Mouse (Mus musculus) myocyte (in vitro differentiated cells): Measurements from ENCODE around the gene Zkscan3. TPM values are rescaled to one million over a fixed set of nuclear protein-coding genes. Genes with fewer than 3 reads are reported as not detected.

Source experiments
- H3K27me3 ChIP-seq: one replicate; pipeline ENCODE4 v1.6.1; 2011; ENCODE audit not compliant: control insufficient read depth, insufficient read depth, insufficient read length
- H3K36me3 ChIP-seq: one replicate; pipeline ENCODE4 v1.6.1; 2011; ENCODE audit not compliant: control insufficient read depth, insufficient read depth
- H3K4me2 ChIP-seq: one replicate; pipeline ENCODE4 v1.6.1; 2011; ENCODE audit warnings: low read depth, control low read depth
- H3K4me3 ChIP-seq: one replicate; pipeline ENCODE4 v1.5.1; 2011; ENCODE audit warnings: mild to moderate bottlenecking, control low read depth, moderate library complexity
- H3K79me2 ChIP-seq: one replicate; pipeline ENCODE4 v1.6.1; 2011; ENCODE audit not compliant: control insufficient read depth, insufficient read depth
- H3ac ChIP-seq: one replicate; pipeline ENCODE4 v1.6.1; 2011; ENCODE audit not compliant: control insufficient read depth, insufficient read length
- CEBPB ChIP-seq: IDR thresholded peaks from 2 replicates; pipeline ENCODE4 v1.6.1; 2011; ENCODE audit warnings: mild to moderate bottlenecking, moderate library complexity; ENCODE audit not compliant: poor library complexity, insufficient read depth, severe bottlenecking
- E2F4 ChIP-seq: IDR thresholded peaks from one replicate; pipeline ENCODE4 v1.6.1; 2011; ENCODE audit warnings: mild to moderate bottlenecking, control low read depth, moderate library complexity; ENCODE audit not compliant: insufficient read depth
- MAX ChIP-seq: IDR thresholded peaks from one replicate; pipeline ENCODE4 v1.6.1; 2011; ENCODE audit warnings: low read depth, mild to moderate bottlenecking, control low read depth
- MYOD1 ChIP-seq, 3 experiments: IDR thresholded peaks; one replicate each; pipeline ENCODE4 v1.6.1; 2011; ENCODE audit warnings: control low read depth in 2 of 3, low read depth in 2 of 3, mild to moderate bottlenecking in 2 of 3, moderate library complexity in 1 of 3; ENCODE audit not compliant: insufficient read length in 2 of 3, control insufficient read depth in 1 of 3
- MYOG ChIP-seq, 3 experiments: IDR thresholded peaks; one replicate each; pipeline ENCODE4 v1.6.1; 2011; ENCODE audit warnings: control low read depth in 2 of 3, low read depth in 2 of 3, mild to moderate bottlenecking in 2 of 3; ENCODE audit not compliant: insufficient read length in 2 of 3, control insufficient read depth in 1 of 3, insufficient read depth in 1 of 3
- POLR2A ChIP-seq: IDR thresholded peaks from one replicate; pipeline ENCODE4 v1.6.1; 2011; ENCODE audit warnings: low read depth, mild to moderate bottlenecking, control low read depth, moderate library complexity; ENCODE audit not compliant: insufficient read length
- POLR2AphosphoS2 ChIP-seq: IDR thresholded peaks from one replicate; pipeline ENCODE4 v1.6.1; 2011; ENCODE audit warnings: low read depth, control low read depth; ENCODE audit not compliant: insufficient read length
- REST ChIP-seq: IDR thresholded peaks from one replicate; pipeline ENCODE4 v1.6.1; 2011; ENCODE audit warnings: mild to moderate bottlenecking, control low read depth, moderate library complexity; ENCODE audit not compliant: insufficient read depth, insufficient read length
- SRF ChIP-seq: IDR thresholded peaks from one replicate; pipeline ENCODE4 v1.6.1; 2011; ENCODE audit warnings: low read depth; ENCODE audit not compliant: control insufficient read depth, insufficient read length
- TCF12 ChIP-seq: IDR thresholded peaks from one replicate; pipeline ENCODE4 v1.6.1; 2011; ENCODE audit warnings: mild to moderate bottlenecking, control low read depth; ENCODE audit not compliant: poor library complexity, insufficient read depth, severe bottlenecking
- TCF3 ChIP-seq: IDR thresholded peaks from one replicate; pipeline ENCODE4 v1.6.1; 2011; ENCODE audit warnings: low read depth, control low read depth; ENCODE audit not compliant: insufficient read length
- USF1 ChIP-seq: IDR thresholded peaks from one replicate; pipeline ENCODE4 v1.6.1; 2011; ENCODE audit warnings: low read depth, mild to moderate bottlenecking, control low read depth, moderate library complexity
- polyA plus RNA-seq: library from polyadenylated mRNA; unstranded; fragments of >200 nt; fragmentation: generic; extraction: Trizol; gene quantifications from one replicate; pipeline ENCODE4 v1.2.1, GENCODE M21; 2012; ENCODE audit warnings: missing spikeins

Zkscan3 gene
- polyA plus RNA-seq, 1 experiment, result 13.6 TPM

DNA sequence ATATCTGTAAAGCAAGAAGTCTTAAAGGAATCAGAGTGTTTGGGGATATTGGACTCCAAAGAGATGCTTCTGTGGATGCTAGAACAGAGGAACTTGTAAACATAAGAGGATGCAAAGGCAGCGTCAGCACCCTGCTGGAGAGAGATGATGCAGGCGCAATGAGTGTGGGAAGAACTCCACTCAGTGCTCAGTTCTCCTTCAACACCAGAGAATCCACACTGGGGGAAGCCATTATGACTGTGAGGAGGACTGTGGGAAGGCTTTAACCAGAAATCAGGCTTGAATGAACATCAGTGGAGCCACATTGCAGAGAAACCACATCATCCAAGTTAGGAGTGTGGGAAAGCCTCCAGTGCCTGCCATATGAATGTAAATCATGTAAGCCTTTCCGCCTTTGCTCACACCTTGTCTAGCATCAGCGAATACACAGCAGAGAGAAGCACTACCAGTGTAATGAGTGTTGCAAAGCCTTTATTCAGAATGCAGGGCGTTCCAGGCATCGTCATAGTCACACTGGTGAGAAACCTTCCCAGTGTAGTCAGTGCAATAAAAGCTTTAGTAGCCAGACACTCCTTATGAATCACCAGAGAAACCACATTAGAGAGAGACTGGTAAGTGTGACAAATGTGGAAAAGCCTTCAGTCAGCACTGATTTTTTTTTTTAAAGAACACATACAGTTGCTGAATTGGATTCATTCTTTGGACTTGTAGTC is 14.9 kb upstream of the Zkscan3 start:
- peak overlapping the region; percentile 56 for H3K4me2 ChIP-seq

DNA sequence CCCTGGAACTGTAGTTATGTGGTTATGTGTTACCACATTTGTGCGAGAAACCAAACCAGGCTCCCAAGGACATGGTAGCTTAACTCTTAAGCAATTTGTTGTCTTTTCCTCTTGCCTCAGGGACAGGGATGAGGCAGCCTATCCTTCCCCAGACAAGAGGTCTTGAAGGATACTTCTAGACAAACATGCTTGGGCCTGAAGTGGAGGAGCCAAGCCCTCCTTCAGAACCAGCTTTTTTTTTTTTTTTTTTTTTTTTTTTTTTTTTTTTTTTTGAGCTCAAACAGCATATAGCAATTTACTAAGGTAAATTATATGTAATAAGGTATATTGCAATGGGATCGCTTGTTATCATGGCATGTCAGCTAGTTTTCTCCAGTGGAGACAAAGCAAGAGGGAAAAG is 13.2 kb upstream of the Zkscan3 start:
- TF ChIP-seq POLR2AphosphoS2 (no peak), USF1 (no peak), TCF12 (no peak), MAX (no peak), E2F4 (no peak), CEBPB (no peak), MYOD1 (IDR thresholded peaks at IDR 0.05; ENCODE audit: control insufficient read depth in 1 of 3, insufficient read length in 2 of 3, low read depth in 2 of 3) (no peak), POLR2A (no peak), TCF3 (no peak), SRF (no peak), REST (no peak), MYOG (IDR thresholded peaks at IDR 0.05; ENCODE audit: control insufficient read depth in 1 of 3, insufficient read depth in 1 of 3, insufficient read length in 2 of 3, low read depth in 2 of 3) (no peak)
- no peaks in the 10 kb centered on the region for H3K36me3 ChIP-seq
- H3ac ChIP-seq, result no peak overlapping the region
- H3K79me2 ChIP-seq, result no peaks in the 10 kb centered on the region
- H3K27me3 ChIP-seq, result no peaks in the 10 kb centered on the region
- no peak overlapping the region for H3K4me3 ChIP-seq
- no peak overlapping the region for H3K4me2 ChIP-seq

More for the DNA sequence above, 14.9 kb upstream of the Zkscan3 start:
- Histone ChIP-seq H3K36me3 (no peaks in the 10 kb centered on the region), H3ac (no peak overlapping the region), H3K27me3 (no peaks in the 10 kb centered on the region), H3K4me3 (no peak overlapping the region), H3K79me2 (no peaks in the 10 kb centered on the region)
- TF ChIP-seq SRF (no peak), E2F4 (no peak), POLR2A (no peak), MAX (no peak), TCF3 (no peak), MYOD1 (IDR thresholded peaks at IDR 0.05; ENCODE audit: control insufficient read depth in 1 of 3, insufficient read length in 2 of 3, low read depth in 2 of 3) (no peak), USF1 (no peak), POLR2AphosphoS2 (no peak), CEBPB (no peak), MYOG (IDR thresholded peaks at IDR 0.05; ENCODE audit: control insufficient read depth in 1 of 3, insufficient read depth in 1 of 3, insufficient read length in 2 of 3, low read depth in 2 of 3) (no peak), REST (no peak), TCF12 (no peak)

DNA sequence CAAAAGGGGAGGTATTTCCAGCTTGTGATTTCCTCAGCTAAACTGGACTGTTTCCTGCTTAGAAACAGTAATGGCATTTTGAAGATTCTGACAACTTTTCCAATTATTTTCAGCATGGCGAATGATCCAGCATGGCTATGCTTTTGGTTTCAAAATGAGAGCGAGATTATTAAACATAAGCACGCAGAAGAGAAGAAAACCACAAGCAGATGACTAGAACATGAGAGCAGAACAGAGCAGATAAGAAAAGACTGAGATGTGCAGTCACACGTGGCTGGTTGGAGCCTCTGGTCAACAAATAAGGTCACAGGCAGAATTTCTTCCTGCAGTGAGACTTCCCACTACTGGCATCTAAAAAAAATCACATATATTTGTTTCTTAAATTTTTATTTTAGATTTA is 12.7 kb upstream of the Zkscan3 start:
- Histone ChIP-seq H3ac (no peak overlapping the region), H3K79me2 (no peaks in the 10 kb centered on the region), H3K4me2 (no peak overlapping the region), H3K4me3 (no peak overlapping the region), H3K36me3 (no peaks in the 10 kb centered on the region), H3K27me3 (no peaks in the 10 kb centered on the region)
- TF ChIP-seq TCF3 (no peak), POLR2AphosphoS2 (no peak)

DNA sequence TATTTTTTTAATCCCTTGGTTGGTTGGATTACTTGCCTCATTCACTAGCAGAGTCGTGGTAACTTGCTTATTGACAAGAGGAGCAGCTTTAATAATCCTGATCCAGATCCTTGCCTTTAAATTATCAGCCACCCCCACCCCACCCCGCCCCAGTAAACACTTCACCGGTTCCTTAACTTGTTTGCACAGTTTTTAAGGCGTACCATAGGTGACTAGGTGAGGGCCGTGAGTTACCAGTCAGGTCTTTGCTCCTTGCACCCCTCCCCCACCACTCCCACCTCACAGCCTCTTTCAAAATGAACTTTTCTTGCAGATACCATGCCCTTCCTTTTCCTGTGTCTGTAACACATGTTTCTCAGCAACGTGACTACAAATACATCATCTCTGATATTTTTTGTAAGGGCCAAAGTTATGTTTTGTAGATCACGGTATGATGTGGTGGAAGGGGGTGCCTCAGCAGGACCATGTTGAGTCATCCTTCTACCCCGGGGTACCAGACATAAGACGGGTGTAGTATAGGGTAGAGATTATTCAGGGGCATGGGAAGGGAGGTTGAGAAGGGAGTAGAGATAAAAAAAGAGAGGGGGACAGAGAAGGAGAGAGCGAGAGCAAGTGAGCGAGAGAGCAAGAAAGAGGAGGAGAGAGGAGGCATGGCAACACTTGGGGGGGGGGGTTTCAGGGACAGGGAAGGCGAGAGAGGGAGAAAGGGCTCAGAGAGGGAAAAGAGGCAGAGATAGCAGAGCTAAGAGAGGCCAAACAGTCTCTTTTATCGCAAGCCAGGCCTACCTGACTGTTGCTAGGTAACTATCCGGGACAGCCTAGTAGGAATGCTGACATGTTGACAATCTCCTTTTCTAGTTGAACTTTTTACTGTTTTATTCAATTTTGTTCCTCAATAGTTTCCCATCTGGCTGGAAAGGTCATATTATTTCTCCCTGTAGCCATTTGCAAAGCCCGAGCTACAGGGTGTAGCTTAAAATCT is 12.0 kb upstream of the Zkscan3 start:
- no peaks in the 10 kb centered on the region for H3K79me2 ChIP-seq
- no peak for TF ChIP-seq TCF3
- TF ChIP-seq POLR2AphosphoS2, result no peak
- no peak for TF ChIP-seq CEBPB
- no peak for TF ChIP-seq MYOD1 (IDR thresholded peaks at IDR 0.05; ENCODE audit: control insufficient read depth in 1 of 3, insufficient read length in 2 of 3, low read depth in 2 of 3)
- no peak for TF ChIP-seq SRF
- TF ChIP-seq MYOG (IDR thresholded peaks at IDR 0.05; ENCODE audit: control insufficient read depth in 1 of 3, insufficient read depth in 1 of 3, insufficient read length in 2 of 3, low read depth in 2 of 3), result no peak
- no peak for TF ChIP-seq E2F4
- no peak for TF ChIP-seq TCF12
- no peak for TF ChIP-seq MAX
- TF ChIP-seq USF1, result no peak
- no peak for TF ChIP-seq POLR2A
- no peak for TF ChIP-seq REST
- H3K27me3 ChIP-seq, result no peaks in the 10 kb centered on the region
- no peak overlapping the region for H3K4me2 ChIP-seq
- H3K4me3 ChIP-seq, result no peak overlapping the region
- H3ac ChIP-seq, result no peak overlapping the region
- H3K36me3 ChIP-seq, result no peaks in the 10 kb centered on the region
